Mouse (Mus musculus) thymus, adult 18-20 months (tissue): ENCODE results near the gene Actn1.

Experiments
- DNase-seq, 2 experiments: peaks; one replicate each; pipeline ENCODE4 v3.0.0; 2022; ENCODE audit warnings: mixed read lengths in 2 of 2

The Actn1 gene

GRCm38 (mm10) chr12:80178035-80178434 lies 82.1 kb downstream of the Actn1 start:
- no peak for DNase-seq

DNA sequence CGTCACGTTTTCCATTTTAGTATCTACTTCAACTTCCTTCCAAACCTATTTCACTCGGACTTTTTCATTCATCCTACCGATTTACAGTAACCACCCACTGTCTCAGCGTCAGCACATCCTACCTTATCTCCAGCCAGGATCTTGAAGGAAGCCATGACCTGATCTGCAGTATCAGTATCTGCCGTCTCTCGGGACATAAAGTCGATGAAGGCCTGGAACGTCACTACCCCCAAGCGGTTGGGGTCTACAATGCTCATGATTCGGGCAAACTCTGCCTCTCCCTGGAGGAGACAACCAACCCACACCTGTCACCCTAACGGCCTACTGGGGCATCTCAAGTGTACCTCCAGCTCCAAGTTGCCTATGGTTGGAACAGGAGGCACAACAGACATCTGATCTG lies 91.4 kb downstream of the Actn1 start:
- DNase-seq, result peak in 1 of 2 experiments; percentile 18

GRCm38 (mm10) chr12:80168178-80168686 lies 91.9 kb downstream of the Actn1 start:
- DNase-seq, result peak; percentile 43 to 61

GRCm38 (mm10) chr12:80167321-80167720 lies 92.8 kb downstream of the Actn1 start:
- DNase-seq, result no peak

GRCm38 (mm10) chr12:80166651-80167050 lies 93.5 kb downstream of the Actn1 start:
- DNase-seq, result no peak

- no peak for DNase-seq
Measured at GRCm38 (mm10) chr12:80164526-80164925, 95.6 kb downstream of the Actn1 start.

- DNase-seq, result no peak
Measured at GRCm38 (mm10) chr12:80162448-80162847, 97.7 kb downstream of the Actn1 start.

GRCm38 (mm10) chr12:80157675-80158074 lies 102.5 kb downstream of the Actn1 start:
- no peak for DNase-seq

GRCm38 (mm10) chr12:80153687-80154326 lies 106.4 kb downstream of the Actn1 start:
- DNase-seq, result no peak

DNA sequence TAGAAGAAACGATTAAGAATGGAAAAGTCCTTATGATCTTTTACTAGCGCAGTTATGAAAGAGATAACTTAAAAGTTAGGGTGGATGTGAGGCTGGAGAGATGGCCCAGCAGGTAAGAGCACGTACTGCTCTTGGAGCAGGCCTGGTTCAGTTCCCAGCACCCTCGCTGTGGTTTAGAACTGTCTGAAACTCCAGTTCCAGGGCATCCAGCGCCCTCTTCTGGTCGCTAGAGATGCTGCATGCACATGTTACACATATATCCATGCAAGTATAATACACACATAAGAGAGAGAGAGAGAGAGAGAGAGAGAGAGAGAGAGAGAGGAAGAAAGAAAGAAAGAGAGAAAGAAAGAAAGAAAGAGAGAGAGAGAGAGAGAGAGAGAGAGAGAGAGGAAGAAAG lies 107.1 kb downstream of the Actn1 start:
- no peak for DNase-seq

GRCm38 (mm10) chr12:80151821-80152220 lies 108.3 kb downstream of the Actn1 start:
- DNase-seq, result no peak

DNA sequence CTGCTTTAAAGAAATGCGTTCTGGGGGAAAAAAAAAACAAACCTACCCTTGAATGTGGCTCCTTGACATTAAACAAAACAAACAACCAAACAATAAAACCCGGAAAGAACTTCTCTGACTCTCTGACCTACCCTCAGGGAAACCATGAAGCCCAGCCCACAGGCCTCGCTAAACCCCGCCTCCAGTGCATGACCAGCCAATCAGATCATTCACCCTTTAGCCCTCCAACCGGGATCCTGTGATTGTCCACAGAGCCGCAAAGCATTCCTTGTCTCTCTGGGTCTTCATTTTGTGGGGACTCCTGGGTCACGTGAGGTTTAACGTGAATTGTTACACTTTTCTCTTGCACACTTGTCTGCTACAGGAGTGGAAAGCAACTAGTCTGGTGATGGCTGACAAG lies 109.5 kb downstream of the Actn1 start:
- DNase-seq, result no peak

GRCm38 (mm10) chr12:80147563-80148214 lies 112.5 kb downstream of the Actn1 start:
- DNase-seq, result no peak

- no peak for DNase-seq
Measured at GRCm38 (mm10) chr12:80146227-80147223, 113.6 kb downstream of the Actn1 start.

GRCm38 (mm10) chr12:80145365-80145764 lies 114.8 kb downstream of the Actn1 start:
- DNase-seq, result no peak

- no peak for DNase-seq
Measured at GRCm38 (mm10) chr12:80144846-80145245, 115.3 kb downstream of the Actn1 start.

DNA sequence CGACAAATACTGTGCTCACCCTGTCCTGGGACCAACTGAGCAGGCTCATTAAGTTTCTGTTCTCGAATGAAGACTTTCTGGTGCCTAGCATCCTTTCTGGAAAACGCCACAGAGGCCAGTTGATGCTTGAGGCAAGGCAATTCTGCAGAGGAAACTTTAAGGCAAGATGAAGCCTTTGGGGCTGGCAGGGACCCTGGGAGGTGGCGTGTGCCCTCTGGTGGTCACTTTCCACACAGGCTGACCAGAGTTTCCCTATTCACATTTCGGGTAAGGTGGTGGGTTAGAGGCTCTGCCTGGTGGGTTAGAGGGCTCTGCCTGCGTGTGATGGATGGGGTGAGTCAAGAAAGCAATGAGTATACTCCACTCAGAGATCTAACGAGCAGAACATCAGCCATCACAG lies 118.7 kb downstream of the Actn1 start:
- DNase-seq, result no peak

GRCm38 (mm10) chr12:80141011-80141410 lies 119.2 kb downstream of the Actn1 start:
- DNase-seq, result no peak

DNA sequence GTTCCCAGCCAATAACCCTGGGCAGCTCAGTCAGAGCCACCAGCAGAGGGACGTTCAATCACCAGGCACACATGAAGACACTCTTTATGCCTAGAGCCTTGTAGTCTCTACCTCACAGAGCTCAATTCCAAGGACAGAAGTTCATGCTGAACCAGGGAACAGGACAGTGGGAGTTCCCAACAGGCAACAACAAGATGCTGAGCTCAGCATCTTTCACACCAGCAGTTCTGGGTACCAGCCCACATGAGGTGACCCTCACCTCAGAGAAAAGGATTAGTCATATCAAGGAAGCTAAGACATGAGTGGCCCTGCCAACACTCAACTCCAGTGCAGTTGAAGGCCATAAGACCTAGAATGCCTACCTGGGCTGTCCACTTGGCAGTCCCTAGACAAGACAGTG lies 122.4 kb downstream of the Actn1 start:
- DNase-seq, result no peak

GRCm38 (mm10) chr12:80137246-80137645 lies 122.9 kb downstream of the Actn1 start:
- no peak for DNase-seq

GRCm38 (mm10) chr12:80136264-80136930 lies 123.8 kb downstream of the Actn1 start:
- no peak for DNase-seq

GRCm38 (mm10) chr12:80135173-80135572 lies 125.0 kb downstream of the Actn1 start:
- peak in 1 of 2 experiments; percentile 2 for DNase-seq
